Mouse (Mus musculus) ES-Bruce4 (cell line): ENCODE data around the gene 6030468B19Rik. TPM values are rescaled to one million over a fixed set of nuclear protein-coding genes. Genes with fewer than 3 reads are reported as not detected.

Experiments used
- H3K27ac ChIP-seq: 2 replicates; pipeline ENCODE4 v1.5.1; 2012; ENCODE audit warnings: low read length, inconsistent platforms; ENCODE audit not compliant: insufficient read depth
- H3K27me3 ChIP-seq: 2 replicates; pipeline ENCODE4 v1.6.1; 2012; ENCODE audit warnings: mild to moderate bottlenecking, low read length, inconsistent platforms; ENCODE audit not compliant: control insufficient read depth, poor library complexity, insufficient read depth, severe bottlenecking
- H3K36me3 ChIP-seq: 2 replicates; pipeline ENCODE4 v1.6.1; 2012; ENCODE audit warnings: inconsistent platforms, mild to moderate bottlenecking, low read length, moderate library complexity; ENCODE audit not compliant: control insufficient read depth, poor library complexity, insufficient read depth, severe bottlenecking
- H3K4me1 ChIP-seq: one replicate; pipeline ENCODE4 v1.8.1; 2011; ENCODE audit warnings: low read length; ENCODE audit not compliant: control insufficient read depth, insufficient read depth
- H3K4me3 ChIP-seq: 2 replicates; pipeline ENCODE4 v1.5.1; 2011; ENCODE audit warnings: low read depth, mild to moderate bottlenecking, low read length
- H3K9ac ChIP-seq: 2 replicates; pipeline ENCODE4 v1.6.1; 2012; ENCODE audit warnings: low read depth, mild to moderate bottlenecking, inconsistent platforms; ENCODE audit not compliant: poor library complexity, severe bottlenecking
- H3K9me3 ChIP-seq: replicated peaks from 2 replicates; pipeline ENCODE4 v1.6.1; 2012; ENCODE audit warnings: mild to moderate bottlenecking, low read length, inconsistent platforms; ENCODE audit not compliant: control insufficient read depth, poor library complexity, insufficient read depth, severe bottlenecking
- CTCF ChIP-seq: IDR thresholded peaks from one replicate; pipeline ENCODE4 v1.8.1; 2011; ENCODE audit warnings: low read depth, low read length
- EP300 ChIP-seq: IDR thresholded peaks from 2 replicates; pipeline ENCODE4 v1.6.1; 2011; ENCODE audit warnings: low read depth, low read length; ENCODE audit not compliant: insufficient read depth
- POLR2A ChIP-seq: IDR thresholded peaks from one replicate; pipeline ENCODE4 v1.8.1; 2011; ENCODE audit warnings: low read length; ENCODE audit not compliant: insufficient read depth
- polyA plus RNA-seq: library from polyadenylated mRNA; stranded (reverse); fragments of >200 nt; gene quantifications from 2 replicates; pipeline ENCODE4 v1.2.4, GENCODE M21; 2011; ENCODE audit warnings: low read depth; ENCODE audit not compliant: missing spikeins, insufficient read depth, insufficient read length

Gene 6030468B19Rik
- polyA plus RNA-seq, 1 experiment = not detected

DNA sequence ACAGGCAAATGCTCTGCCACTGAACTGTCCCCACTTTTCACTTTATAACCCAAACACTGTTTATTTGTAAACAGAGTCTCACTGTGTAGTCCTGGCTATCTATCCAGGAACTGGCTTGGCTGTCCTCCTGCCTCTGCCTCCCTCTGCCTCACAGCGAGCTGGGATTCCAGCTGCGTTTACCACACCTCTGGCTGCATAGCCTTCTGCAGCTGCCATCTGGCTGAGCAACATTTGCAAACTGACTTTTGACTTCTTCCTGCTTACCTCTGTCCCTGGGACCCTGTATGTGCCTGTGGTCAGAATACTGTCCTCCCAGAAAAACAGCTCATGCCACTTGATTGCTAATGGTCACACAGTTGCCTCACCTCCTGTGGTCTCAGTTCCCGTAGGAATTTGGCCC is 29.9 kb downstream of the 6030468B19Rik start:
- H3K4me3 ChIP-seq = no peak overlapping the region
- no peaks in the 10 kb centered on the region for H3K27me3 ChIP-seq
- peaks cover 2% of the 10 kb centered on the region for H3K4me1 ChIP-seq
- H3K36me3 ChIP-seq = peaks cover 10% of the 10 kb centered on the region; the same call in 1 of the 2 replicates
- no peak overlapping the region for H3K9ac ChIP-seq
- TF ChIP-seq EP300 = no peak
- no peak for TF ChIP-seq CTCF
- no peak for TF ChIP-seq POLR2A
- no peak overlapping the region for H3K27ac ChIP-seq
- H3K9me3 ChIP-seq = no peaks in the 10 kb centered on the region

DNA sequence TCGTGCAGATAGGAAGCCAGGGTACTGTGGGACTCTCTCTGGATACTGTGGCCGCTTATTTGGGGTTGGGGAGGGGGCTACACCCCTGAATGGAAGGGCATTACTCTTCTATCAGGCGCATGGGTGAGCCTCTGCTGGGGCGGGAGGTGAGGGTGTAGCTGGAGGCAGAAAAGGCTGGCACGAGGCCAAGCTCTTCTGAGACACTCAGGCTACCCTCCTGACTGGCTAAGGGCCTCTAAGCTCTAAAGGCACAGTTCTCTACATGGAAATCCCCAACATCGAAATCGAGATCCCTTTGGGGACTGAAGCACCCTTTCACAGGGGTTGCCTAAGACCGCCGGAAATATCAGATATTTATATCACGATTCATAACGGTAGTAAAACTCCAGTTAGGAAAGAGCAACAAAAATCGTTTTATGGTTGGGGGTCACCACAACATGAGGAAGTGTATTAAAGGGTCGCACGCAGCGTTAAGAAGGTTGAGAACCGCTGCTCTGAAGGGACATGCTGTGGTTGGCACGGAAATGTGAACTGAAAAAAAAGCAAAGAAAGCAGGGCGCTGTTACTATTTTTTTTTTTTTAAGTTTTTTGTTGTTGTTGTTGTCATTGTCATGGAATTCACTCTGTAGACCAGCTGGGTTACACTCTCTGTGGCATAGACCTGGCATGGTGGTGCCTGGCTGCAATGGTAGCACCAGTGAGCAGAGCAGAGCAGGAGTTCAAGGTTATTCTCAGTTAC is 30.9 kb downstream of the 6030468B19Rik start:
- peaks cover 2% of the 10 kb centered on the region for H3K4me1 ChIP-seq
- no peaks in the 10 kb centered on the region for H3K9me3 ChIP-seq
- no peak overlapping the region for H3K4me3 ChIP-seq
- no peaks in the 10 kb centered on the region for H3K27me3 ChIP-seq
- no peak overlapping the region for H3K9ac ChIP-seq
- H3K36me3 ChIP-seq = 0 out of 2 replicates have a peak, but pooled peaks cover 3% of the 10 kb centered on the region
- no peak overlapping the region for H3K27ac ChIP-seq
- no peak for TF ChIP-seq POLR2A
- TF ChIP-seq EP300 = no peak
- TF ChIP-seq CTCF = no peak

DNA sequence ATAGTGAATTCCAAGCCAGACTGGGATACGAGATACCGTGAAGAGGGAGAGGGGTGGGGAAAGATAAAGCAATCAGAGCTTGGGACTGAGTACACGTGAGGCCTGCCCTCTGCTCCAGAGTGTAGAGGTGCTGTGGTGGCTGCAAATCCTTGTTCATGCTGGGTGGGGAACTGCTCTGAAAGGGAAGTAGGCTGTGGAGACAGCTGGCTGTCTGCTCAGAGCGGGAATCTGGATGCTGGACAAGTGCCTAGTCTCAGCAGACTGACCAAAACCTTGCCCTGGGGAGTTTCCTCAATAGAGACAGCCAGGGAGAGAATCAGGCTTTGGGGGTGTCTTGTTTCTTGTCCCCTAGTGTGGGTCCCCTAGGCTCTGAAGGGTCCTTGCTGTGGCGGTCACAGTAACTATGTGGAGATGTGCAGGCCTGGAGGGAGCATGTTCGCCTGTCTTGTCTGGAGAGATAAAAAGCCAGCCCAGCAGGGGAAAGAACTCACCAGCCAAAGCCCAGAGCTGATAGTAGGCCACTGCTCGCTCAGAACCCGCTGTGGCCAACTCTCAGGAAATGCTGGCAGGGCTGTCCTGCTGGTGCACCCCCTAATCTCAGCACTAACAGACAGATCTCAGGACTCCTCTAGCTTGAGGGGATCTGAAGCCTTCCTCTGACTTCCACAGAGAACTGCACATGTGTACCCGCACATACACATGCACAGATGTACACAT is 31.6 kb downstream of the 6030468B19Rik start:
- H3K27ac ChIP-seq = no peak overlapping the region
- no peak overlapping the region for H3K4me3 ChIP-seq
- no peaks in the 10 kb centered on the region for H3K36me3 ChIP-seq
- H3K4me1 ChIP-seq = no peaks in the 10 kb centered on the region
- TF ChIP-seq CTCF = no peak
- TF ChIP-seq POLR2A = no peak
- TF ChIP-seq EP300 = no peak
- H3K27me3 ChIP-seq = no peaks in the 10 kb centered on the region
- no peak overlapping the region for H3K9ac ChIP-seq
- no peaks in the 10 kb centered on the region for H3K9me3 ChIP-seq

DNA sequence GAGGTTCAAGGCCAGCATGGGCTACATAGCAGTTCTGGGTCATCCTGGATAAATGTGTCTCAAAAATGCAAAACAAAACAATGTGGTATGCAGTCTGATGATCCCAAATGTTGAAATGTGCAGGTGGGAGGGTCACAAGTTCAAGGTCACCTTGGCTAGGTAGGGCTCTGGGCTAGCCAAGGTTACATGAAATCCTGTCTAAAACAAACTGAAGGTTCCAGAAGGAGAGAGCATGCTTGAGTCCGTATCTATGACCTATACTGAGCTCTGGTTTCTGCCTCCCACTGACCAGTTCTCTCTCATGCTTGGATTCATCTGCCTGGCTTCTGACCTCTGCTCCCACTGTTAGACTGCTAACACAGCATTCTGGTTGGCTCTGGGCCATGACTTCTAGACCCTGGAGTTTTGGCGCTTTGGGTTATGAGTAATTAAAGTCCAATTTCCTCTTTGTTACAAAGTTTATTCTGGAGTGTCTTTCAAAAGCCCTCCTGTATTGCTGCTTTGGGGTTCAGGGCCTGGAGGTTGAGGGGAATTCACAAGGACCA is 32.3 kb downstream of the 6030468B19Rik start:
- H3K4me1 ChIP-seq = no peaks in the 10 kb centered on the region
- H3K4me3 ChIP-seq = no peak overlapping the region
- TF ChIP-seq POLR2A = no peak
- no peak for TF ChIP-seq CTCF
- no peak for TF ChIP-seq EP300
- no peak overlapping the region for H3K27ac ChIP-seq
- H3K9ac ChIP-seq = no peak overlapping the region
- H3K36me3 ChIP-seq = no peaks in the 10 kb centered on the region
- H3K27me3 ChIP-seq = no peaks in the 10 kb centered on the region
- no peaks in the 10 kb centered on the region for H3K9me3 ChIP-seq

DNA sequence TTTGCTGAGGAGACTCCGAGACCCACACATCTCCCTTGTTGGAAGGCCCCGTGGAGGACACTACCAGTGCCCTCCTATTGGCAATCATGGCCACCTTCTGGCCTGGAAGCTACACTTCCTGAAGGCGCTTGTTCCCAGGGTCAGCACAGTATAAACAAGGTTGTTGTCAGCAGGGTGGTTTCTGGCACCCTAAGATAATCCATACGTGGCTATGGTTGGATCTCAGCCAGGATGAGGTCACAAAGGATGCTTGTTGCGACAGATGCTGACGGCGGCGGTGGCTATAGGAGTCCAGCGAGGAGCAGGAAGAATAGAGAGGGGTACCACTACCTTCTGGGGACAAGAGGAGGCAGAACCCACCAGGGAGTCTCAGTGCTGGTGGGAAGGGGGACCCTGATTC is 32.9 kb downstream of the 6030468B19Rik start:
- no peak overlapping the region for H3K9ac ChIP-seq
- H3K27ac ChIP-seq = no peak overlapping the region
- TF ChIP-seq CTCF (no peak), EP300 (no peak), POLR2A (no peak)
- H3K27me3 ChIP-seq = no peaks in the 10 kb centered on the region
- no peaks in the 10 kb centered on the region for H3K36me3 ChIP-seq
- no peak overlapping the region for H3K4me3 ChIP-seq
- H3K4me1 ChIP-seq = no peaks in the 10 kb centered on the region
- H3K9me3 ChIP-seq = no peaks in the 10 kb centered on the region
